Mouse (Mus musculus) forebrain, embryonic 13.5 days (tissue): ENCODE measurements around the gene Rcbtb1. TPM values are rescaled to one million over a fixed set of nuclear protein-coding genes. Genes with fewer than 3 reads are reported as not detected.

ENCODE experiments used
- polyA plus RNA-seq: library from polyadenylated mRNA; unstranded; fragments of >200 nt; fragmentation: Nextera tagmentation; extraction: Ambion mirVana; gene quantifications from 2 replicates; pipeline ENCODE4 v1.2.1, GENCODE M21; 2015

Gene Rcbtb1
- polyA plus RNA-seq, 1 experiment from 2014 or later: 94.8 TPM

Other genes starting within 250 kb of the Rcbtb1 start
- not detected in 2 replicates for gene 1700129C05Rik, start 58.3 kb upstream of the Rcbtb1 start, polyA plus RNA-seq
- gene Gm5142, start 22.5 kb upstream of the Rcbtb1 start, polyA plus RNA-seq: not detected in 2 replicates
- gene Gm6904, start 59.0 kb downstream of the Rcbtb1 start, polyA plus RNA-seq: 0.20 TPM in 1 of 2 replicates, not detected in the other
- gene Phf11a, start 96.3 kb downstream of the Rcbtb1 start, polyA plus RNA-seq: not detected in 2 replicates
- gene Phf11b, start 140.1 kb downstream of the Rcbtb1 start, polyA plus RNA-seq: 0.15 TPM in 1 of 2 replicates, not detected in the other
- 0.17 TPM in 1 of 2 replicates, not detected in the other for gene Phf11d, start 164.3 kb downstream of the Rcbtb1 start, polyA plus RNA-seq
- gene Phf11c, start 194.2 kb downstream of the Rcbtb1 start, polyA plus RNA-seq: 0.37 and 0.48 TPM in 2 replicates
- 8.7 and 10.7 TPM in 2 replicates for gene Setdb2, start 239.7 kb downstream of the Rcbtb1 start, polyA plus RNA-seq
- gene Cab39l, start 239.8 kb downstream of the Rcbtb1 start, polyA plus RNA-seq: 28.1 and 30.2 TPM in 2 replicates